Mouse (Mus musculus): ENCODE results near the gene 1700012B07Rik. TPM values are rescaled to one million over a fixed set of nuclear protein-coding genes. Genes with fewer than 3 reads are reported as not detected.

Gene 1700012B07Rik
- not detected in 2 replicates for polyA plus RNA-seq (2012; rRNA removed)

DNA sequence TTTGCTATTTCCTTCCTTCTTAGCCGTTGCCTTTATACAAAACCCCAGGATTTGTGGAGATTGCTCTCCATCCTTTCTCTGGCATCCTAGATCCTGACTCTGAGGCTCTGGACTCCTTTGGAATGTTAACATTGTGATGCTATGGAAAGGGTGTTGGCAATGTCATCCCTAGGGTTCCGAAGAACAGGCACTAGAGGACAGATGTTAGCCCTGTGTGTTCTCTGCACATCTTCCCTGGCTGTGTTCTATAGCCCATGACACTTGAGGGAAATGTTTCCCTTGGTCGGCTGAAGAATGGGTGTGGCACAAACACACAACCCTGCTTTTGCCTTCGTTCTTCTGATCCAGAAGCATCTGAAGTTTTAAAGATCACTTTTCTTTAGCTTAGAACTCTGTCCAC lies at the start of gene 1700012B07Rik:
Gene 1700012B07Rik, minus strand, starts transcription at position 101 of the 400 bp plus-strand sequence.
- H3K27ac ChIP-seq (ENCODE audit: insufficient read depth, low read depth, low read length): no peak within 1 kb of the TSS
- H3K4me1 ChIP-seq (ENCODE audit: control insufficient read depth, insufficient read depth, insufficient read length, low read length): no peaks in the 10 kb centered on the region
- TF ChIP-seq CTCF (IDR thresholded peaks at IDR 0.05; ENCODE audit: extremely low read depth, insufficient read length, insufficient replicate concordance, low read depth, low read length) (no peak), POLR2A (IDR thresholded peaks at IDR 0.05; ENCODE audit: low read depth, low read length) (no peak)
- no peaks in the 10 kb centered on the region for H3K27me3 ChIP-seq (ENCODE audit: control insufficient read depth, insufficient read depth, low read length)
- WGBS: 70% methylated on average over 4 of the region's 4 CpGs
- H3K36me3 ChIP-seq (ENCODE audit: control insufficient read depth, insufficient read depth, low read length): no peaks in the 10 kb centered on the region
- no peak within 1 kb of the TSS for H3K4me3 ChIP-seq (ENCODE audit: low read depth, low read length)

DNA sequence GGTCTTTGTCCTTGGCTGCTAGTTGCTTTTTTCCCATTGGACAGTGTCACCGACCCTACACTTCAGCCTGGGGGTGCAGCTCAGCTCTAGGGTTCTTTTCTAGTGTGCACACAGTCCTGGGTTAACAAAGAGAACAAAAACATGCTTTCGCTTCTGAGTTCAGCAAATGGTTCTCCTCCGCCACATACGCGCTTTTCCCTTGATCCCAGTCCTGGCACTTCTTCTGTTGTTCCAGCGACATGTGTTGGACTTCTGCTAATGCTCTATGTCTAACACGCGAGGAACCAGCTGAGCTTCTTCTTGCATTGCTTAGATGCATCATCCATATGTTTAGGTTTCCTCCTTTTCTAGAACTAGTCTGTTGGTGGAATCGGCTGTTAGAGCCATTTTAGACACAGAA lies 48.9 kb upstream of the 1700012B07Rik start:
- no peaks in the 10 kb centered on the region for H3K27me3 ChIP-seq (ENCODE audit: control insufficient read depth, insufficient read depth, low read length)
- H3K4me1 ChIP-seq (ENCODE audit: control insufficient read depth, insufficient read depth, insufficient read length, low read length): no peaks in the 10 kb centered on the region
- H3K27ac ChIP-seq (ENCODE audit: insufficient read depth, low read depth, low read length): no peak overlapping the region
- no peak for TF ChIP-seq POLR2A (IDR thresholded peaks at IDR 0.05; ENCODE audit: low read depth, low read length)
- no peak for TF ChIP-seq CTCF (IDR thresholded peaks at IDR 0.05; ENCODE audit: extremely low read depth, insufficient read length, insufficient replicate concordance, low read depth, low read length)
- no peak overlapping the region for H3K4me3 ChIP-seq (ENCODE audit: low read depth, low read length)
- WGBS: 86% methylated on average over 9 of the region's 9 CpGs
- H3K36me3 ChIP-seq (ENCODE audit: control insufficient read depth, insufficient read depth, low read length): no peaks in the 10 kb centered on the region

DNA sequence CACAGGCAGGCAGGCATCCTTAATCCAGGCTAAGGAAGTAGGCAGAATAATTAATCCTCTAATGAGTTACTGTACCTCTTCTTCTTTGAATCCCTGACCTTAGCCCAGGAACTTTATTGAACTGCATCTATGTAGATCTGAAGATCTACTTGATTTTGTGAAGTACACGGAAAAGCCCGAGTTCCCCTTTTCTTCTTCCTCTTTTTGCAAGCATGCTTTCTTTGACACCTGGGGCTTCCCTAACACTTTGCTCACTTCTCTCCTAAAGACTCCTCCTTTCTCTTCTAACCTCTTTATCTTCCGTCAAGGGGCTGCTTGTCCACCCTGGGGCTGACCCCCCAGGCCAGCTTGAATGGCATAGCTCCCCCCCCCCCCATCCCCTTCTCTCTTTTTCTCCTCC lies 48.0 kb upstream of the 1700012B07Rik start:
- WGBS: 65% methylated on average over 3 of the region's 3 CpGs
- no peak for TF ChIP-seq CTCF (IDR thresholded peaks at IDR 0.05; ENCODE audit: extremely low read depth, insufficient read length, insufficient replicate concordance, low read depth, low read length)
- TF ChIP-seq POLR2A (IDR thresholded peaks at IDR 0.05; ENCODE audit: low read depth, low read length): no peak
- Histone ChIP-seq H3K27ac (ENCODE audit: insufficient read depth, low read depth, low read length) (no peak overlapping the region), H3K4me3 (ENCODE audit: low read depth, low read length) (no peak overlapping the region), H3K4me1 (ENCODE audit: control insufficient read depth, insufficient read depth, insufficient read length, low read length) (no peaks in the 10 kb centered on the region), H3K36me3 (ENCODE audit: control insufficient read depth, insufficient read depth, low read length) (no peaks in the 10 kb centered on the region), H3K27me3 (ENCODE audit: control insufficient read depth, insufficient read depth, low read length) (no peaks in the 10 kb centered on the region)

DNA sequence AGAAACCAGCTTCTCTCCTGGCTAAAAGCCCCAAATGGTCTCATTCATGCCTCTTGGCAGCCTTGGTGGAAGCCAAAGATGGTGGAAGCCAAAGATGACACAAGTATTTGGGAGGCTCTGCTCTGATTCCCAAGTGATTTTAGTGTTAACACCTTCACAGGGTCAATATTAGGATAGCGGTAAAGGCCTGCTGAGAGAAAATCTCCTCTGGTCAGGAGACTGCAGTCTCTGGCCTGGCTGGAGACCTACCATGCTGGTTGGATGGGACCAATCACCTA lies 47.6 kb upstream of the 1700012B07Rik start:
- Histone ChIP-seq H3K27me3 (ENCODE audit: control insufficient read depth, insufficient read depth, low read length) (no peaks in the 10 kb centered on the region), H3K27ac (ENCODE audit: insufficient read depth, low read depth, low read length) (no peak overlapping the region), H3K36me3 (ENCODE audit: control insufficient read depth, insufficient read depth, low read length) (no peaks in the 10 kb centered on the region), H3K4me1 (ENCODE audit: control insufficient read depth, insufficient read depth, insufficient read length, low read length) (no peaks in the 10 kb centered on the region), H3K4me3 (ENCODE audit: low read depth, low read length) (no peak overlapping the region)
- TF ChIP-seq CTCF (IDR thresholded peaks at IDR 0.05; ENCODE audit: extremely low read depth, insufficient read length, insufficient replicate concordance, low read depth, low read length) (no peak), POLR2A (IDR thresholded peaks at IDR 0.05; ENCODE audit: low read depth, low read length) (no peak)
- 97% methylated on average over 1 of the region's 1 CpGs for WGBS

DNA sequence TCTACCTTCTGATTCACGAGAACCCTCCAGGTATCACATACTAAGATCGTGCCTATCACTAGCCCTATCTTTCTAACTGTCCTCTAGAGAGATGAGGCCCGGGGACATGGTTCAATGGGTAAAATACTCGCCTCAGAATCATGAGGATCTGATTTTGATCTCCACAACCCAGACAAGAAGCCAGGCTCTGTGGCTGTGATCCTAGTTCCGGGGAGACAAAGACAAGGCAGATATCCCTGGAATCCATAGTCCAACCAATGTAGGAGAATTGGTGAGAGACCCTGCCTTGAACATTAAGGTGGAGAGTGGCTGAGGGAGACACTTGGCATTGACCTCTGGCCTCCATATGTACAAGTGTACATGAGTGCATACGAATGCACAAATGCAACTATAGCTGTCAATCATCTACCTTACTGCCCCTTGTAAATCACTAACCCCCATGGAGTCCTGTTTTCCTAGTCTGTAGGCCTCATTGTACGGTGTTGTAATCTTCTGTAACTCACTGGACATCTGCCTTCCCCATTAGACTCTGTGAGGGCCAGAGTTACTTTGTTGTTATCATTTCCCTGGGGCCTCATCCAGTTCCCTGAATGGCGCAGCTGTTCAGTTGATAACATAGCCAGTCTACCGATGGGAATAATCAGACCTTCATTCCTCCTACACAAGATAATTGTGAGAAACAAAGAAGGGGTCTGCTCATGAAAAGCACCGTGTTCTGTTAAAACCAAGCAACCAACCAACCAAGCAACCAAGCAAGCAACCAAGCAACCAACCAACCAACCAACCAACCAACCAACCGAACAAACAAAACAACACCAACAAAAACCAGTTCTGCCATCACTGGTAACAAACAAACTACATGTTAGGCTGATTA lies 47.0 kb upstream of the 1700012B07Rik start:
- Histone ChIP-seq H3K4me1 (ENCODE audit: control insufficient read depth, insufficient read depth, insufficient read length, low read length) (no peaks in the 10 kb centered on the region), H3K36me3 (ENCODE audit: control insufficient read depth, insufficient read depth, low read length) (no peaks in the 10 kb centered on the region), H3K27me3 (ENCODE audit: control insufficient read depth, insufficient read depth, low read length) (no peaks in the 10 kb centered on the region), H3K27ac (ENCODE audit: insufficient read depth, low read depth, low read length) (peak overlapping the region; percentile 47; the same call in 1 of the 2 replicates), H3K4me3 (ENCODE audit: low read depth, low read length) (no peak overlapping the region)
- TF ChIP-seq CTCF (IDR thresholded peaks at IDR 0.05; ENCODE audit: extremely low read depth, insufficient read length, insufficient replicate concordance, low read depth, low read length): no peak
- TF ChIP-seq POLR2A (IDR thresholded peaks at IDR 0.05; ENCODE audit: low read depth, low read length): no peak
- 76% methylated on average over 11 of the region's 11 CpGs for WGBS

DNA sequence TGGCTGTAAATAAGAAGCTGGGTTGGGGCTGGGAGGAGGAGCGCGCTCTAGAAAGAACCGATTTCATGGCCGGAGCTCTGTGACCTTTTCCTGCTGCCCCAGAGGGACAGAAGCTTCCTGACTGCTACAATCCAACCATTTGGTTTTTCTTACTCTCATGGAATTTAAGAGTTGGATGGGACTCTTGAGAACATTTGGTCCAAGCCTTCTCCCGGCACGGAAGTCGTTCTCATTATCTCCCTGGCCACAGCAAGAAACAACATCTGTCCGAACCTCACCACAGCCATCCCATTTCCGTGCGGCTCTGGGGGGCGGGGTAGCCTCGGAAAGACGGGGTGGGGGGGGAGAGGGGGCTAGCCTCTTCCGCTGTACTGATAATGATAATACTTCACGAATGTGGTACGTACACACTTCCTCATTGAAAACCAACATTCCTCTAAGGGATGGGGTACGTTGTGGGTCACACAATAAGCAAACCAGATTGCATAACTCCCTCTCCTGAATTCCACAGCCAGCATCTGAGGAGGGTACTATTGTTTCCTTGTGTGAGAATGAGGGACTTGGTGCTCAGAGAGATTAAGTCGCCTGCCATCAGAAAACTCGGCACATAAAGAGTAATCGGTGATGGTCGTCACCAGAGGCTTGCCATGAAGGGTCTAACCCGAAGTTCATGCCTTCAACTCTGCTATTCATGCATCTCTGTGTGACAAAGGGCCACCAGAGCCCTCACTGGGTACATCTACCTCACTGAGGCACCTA lies 46.2 kb upstream of the 1700012B07Rik start:
- no peak overlapping the region for H3K4me3 ChIP-seq (ENCODE audit: low read depth, low read length)
- TF ChIP-seq CTCF (IDR thresholded peaks at IDR 0.05; ENCODE audit: extremely low read depth, insufficient read length, insufficient replicate concordance, low read depth, low read length) (no peak), POLR2A (IDR thresholded peaks at IDR 0.05; ENCODE audit: low read depth, low read length) (no peak)
- no peaks in the 10 kb centered on the region for H3K4me1 ChIP-seq (ENCODE audit: control insufficient read depth, insufficient read depth, insufficient read length, low read length)
- no peaks in the 10 kb centered on the region for H3K27me3 ChIP-seq (ENCODE audit: control insufficient read depth, insufficient read depth, low read length)
- WGBS: 79% methylated on average over 22 of the region's 22 CpGs
- peak overlapping the region; percentile 47; the same call in 1 of the 2 replicates for H3K27ac ChIP-seq (ENCODE audit: insufficient read depth, low read depth, low read length)
- H3K36me3 ChIP-seq (ENCODE audit: control insufficient read depth, insufficient read depth, low read length): no peaks in the 10 kb centered on the region

DNA sequence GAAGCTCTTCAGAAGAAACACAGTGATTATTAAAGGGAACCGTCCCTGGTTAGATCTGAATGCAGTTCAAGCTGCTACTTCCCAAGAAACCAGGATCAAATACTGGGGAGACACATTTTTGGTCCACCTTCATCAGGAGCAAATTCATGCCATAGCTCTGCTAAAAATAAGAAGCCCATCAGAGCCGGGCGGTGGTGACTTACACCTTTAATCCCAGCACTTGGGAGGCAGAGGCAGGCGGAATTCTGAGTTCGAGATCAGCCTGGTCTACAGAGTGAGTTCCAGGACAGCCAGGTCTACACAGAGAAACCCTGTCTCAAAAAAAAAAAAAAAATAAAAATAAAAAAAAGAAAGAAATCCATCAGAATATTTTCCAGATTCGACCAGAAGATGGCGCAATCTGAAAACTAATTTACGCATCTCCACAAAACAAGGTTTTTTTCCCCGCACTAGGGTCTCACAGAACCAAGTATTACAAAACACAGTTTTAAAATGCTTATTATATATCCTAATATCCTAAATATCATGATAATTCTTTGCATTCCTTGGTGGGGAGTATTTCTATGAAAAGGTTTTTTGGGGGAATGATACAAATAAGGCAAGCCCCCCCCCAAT lies 45.4 kb upstream of the 1700012B07Rik start:
- WGBS: 42% methylated on average over 9 of the region's 9 CpGs
- H3K27ac ChIP-seq (ENCODE audit: insufficient read depth, low read depth, low read length): no peak overlapping the region
- no peak overlapping the region for H3K4me3 ChIP-seq (ENCODE audit: low read depth, low read length)
- H3K27me3 ChIP-seq (ENCODE audit: control insufficient read depth, insufficient read depth, low read length): no peaks in the 10 kb centered on the region
- H3K36me3 ChIP-seq (ENCODE audit: control insufficient read depth, insufficient read depth, low read length): no peaks in the 10 kb centered on the region
- H3K4me1 ChIP-seq (ENCODE audit: control insufficient read depth, insufficient read depth, insufficient read length, low read length): no peaks in the 10 kb centered on the region
- TF ChIP-seq CTCF (IDR thresholded peaks at IDR 0.05; ENCODE audit: extremely low read depth, insufficient read length, insufficient replicate concordance, low read depth, low read length) (no peak), POLR2A (IDR thresholded peaks at IDR 0.05; ENCODE audit: low read depth, low read length) (no peak)
